In genomic region chr11:76385746-76386145, GRCm38 (mm10) we compare ENCODE assay signal across 21 mouse cellular contexts. TPM values are rescaled to one million over a fixed set of nuclear protein-coding genes. Genes with fewer than 3 reads are reported as not detected.
A peak's percentile ranks its signal among the peaks of the same experiment; 100 is the strongest.
DNase-seq lines count a peak whose midpoint lies in the region; ATAC-seq and TF ChIP-seq lines count a peak whose summit lies in the region.
"Had no signal": no experiment of that assay in that cellular context is flagged by ENCODE, and none has a peak within 500 bp of the region (broad histone marks: within the 10 kb centered on the region; RNA-seq: fewer than 3 reads in every experiment).

No protein-coding gene starts in this region.

- no peak for DNase-seq in forebrain, embryonic 10.5 days (ENCODE audit: extremely low spot score, low spot score)
- no peak for DNase-seq in forebrain, postnatal 0 days
- DNase-seq in retina, embryonic 14.5 days (ENCODE audit: low spot score), result peak; percentile 43
- DNase-seq in gastrocnemius, adult 18-20 months (ENCODE audit: low spot score), result no peak
- DNase-seq: adrenal gland, postnatal 36 days; cerebellum, postnatal 36 days; gastrocnemius, postnatal 14 days; heart, postnatal 4 days; kidney, adult 18-20 months; kidney, postnatal 36 days; layer of hippocampus, postnatal 36 days; liver, postnatal 0 days; lung, postnatal 4 days; thymus, postnatal 25 days had no signal

- peak overlapping the region; percentile 88 for H3K27ac ChIP-seq in forebrain, embryonic 10.5 days
- H3K27ac ChIP-seq in forebrain, postnatal 0 days (ENCODE audit: low read depth, low read length), result no peak overlapping the region
- H3K27ac ChIP-seq in midbrain, embryonic 12.5 days (replicated peaks), result peak overlapping the region; percentile 68; the same call in 1 of the 2 replicates
- H3K27ac ChIP-seq in midbrain, embryonic 15.5 days, result no peak overlapping the region
- peak overlapping the region; percentile 94 for H3K27ac ChIP-seq in forebrain, embryonic 12.5 days
- H3K27ac ChIP-seq in intestine, embryonic 15.5 days, result no peak overlapping the region

- H3K4me1 ChIP-seq in forebrain, embryonic 10.5 days, result peaks cover 92% of the 10 kb centered on the region
- H3K4me1 ChIP-seq in forebrain, postnatal 0 days (ENCODE audit: insufficient read depth), result no peaks in the 10 kb centered on the region
- peaks cover 55% of the 10 kb centered on the region for H3K4me1 ChIP-seq in midbrain, embryonic 12.5 days
- peaks cover 36% of the 10 kb centered on the region for H3K4me1 ChIP-seq in midbrain, embryonic 15.5 days
- peaks cover 60% of the 10 kb centered on the region for H3K4me1 ChIP-seq in forebrain, embryonic 12.5 days
- peaks cover 16% of the 10 kb centered on the region for H3K4me1 ChIP-seq in intestine, embryonic 15.5 days (replicated peaks)

- no peak overlapping the region for H3K9ac ChIP-seq in forebrain, postnatal 0 days
- no peak overlapping the region for H3K9ac ChIP-seq in midbrain, embryonic 12.5 days (replicated peaks)
- H3K9ac ChIP-seq in midbrain, embryonic 15.5 days, result no peak overlapping the region
- no peak overlapping the region for H3K9ac ChIP-seq in forebrain, embryonic 12.5 days
- no peak overlapping the region for H3K9ac ChIP-seq in intestine, embryonic 15.5 days
- H3K9ac ChIP-seq: heart, embryonic 12.5 days; liver, postnatal 0 days had no signal

- H3K4me2 ChIP-seq in forebrain, postnatal 0 days (ENCODE audit: low read depth), result no peak overlapping the region
- no peak overlapping the region for H3K4me2 ChIP-seq in midbrain, embryonic 12.5 days (replicated peaks)
- no peak overlapping the region for H3K4me2 ChIP-seq in midbrain, embryonic 15.5 days
- peak overlapping the region; percentile 22; the same call in 1 of the 2 replicates for H3K4me2 ChIP-seq in forebrain, embryonic 12.5 days
- no peak overlapping the region for H3K4me2 ChIP-seq in intestine, embryonic 15.5 days (replicated peaks)
- H3K4me2 ChIP-seq: heart, embryonic 12.5 days had no signal

- H3K4me3 ChIP-seq in forebrain, embryonic 10.5 days, result peak overlapping the region; percentile 25; the same call in 1 of the 2 replicates
- no peak overlapping the region for H3K4me3 ChIP-seq in forebrain, postnatal 0 days (ENCODE audit: low read depth, low read length)
- H3K4me3 ChIP-seq in midbrain, embryonic 12.5 days, result no peak overlapping the region
- no peak overlapping the region for H3K4me3 ChIP-seq in midbrain, embryonic 15.5 days
- no peak overlapping the region for H3K4me3 ChIP-seq in forebrain, embryonic 12.5 days (replicated peaks)
- no peak overlapping the region for H3K4me3 ChIP-seq in intestine, embryonic 15.5 days (replicated peaks)
- H3K4me3 ChIP-seq: erythroblast, embryonic 14.5 days; heart, embryonic 12.5 days had no signal

- WGBS in forebrain, embryonic 10.5 days, result 24% methylated on average over 3 of the region's 3 CpGs
- WGBS in forebrain, postnatal 0 days, result 23% methylated on average over 3 of the region's 3 CpGs
- WGBS in midbrain, embryonic 12.5 days, result 33% methylated on average over 3 of the region's 3 CpGs
- 32% methylated on average over 3 of the region's 3 CpGs for WGBS in midbrain, embryonic 15.5 days
- WGBS in forebrain, embryonic 12.5 days, result 13% methylated on average over 3 of the region's 3 CpGs
- WGBS in intestine, embryonic 15.5 days, result 53% methylated on average over 3 of the region's 3 CpGs

- ATAC-seq in forebrain, postnatal 0 days, result no peak
- ATAC-seq in midbrain, embryonic 12.5 days (ENCODE audit: low FRiP score, low read depth), result no peak
- ATAC-seq in midbrain, embryonic 15.5 days (replicated peaks), result no peak
- ATAC-seq in forebrain, embryonic 12.5 days (ENCODE audit: low FRiP score), result peak; percentile 47
- no peak for ATAC-seq in intestine, embryonic 15.5 days
- ATAC-seq: liver, postnatal 0 days had no signal

- no peaks in the 10 kb centered on the region for H3K27me3 ChIP-seq in forebrain, embryonic 10.5 days (ENCODE audit: poor library complexity, severe bottlenecking)
- no peaks in the 10 kb centered on the region for H3K27me3 ChIP-seq in forebrain, postnatal 0 days (ENCODE audit: insufficient read depth, low read length)
- no peaks in the 10 kb centered on the region for H3K27me3 ChIP-seq in midbrain, embryonic 12.5 days
- no peaks in the 10 kb centered on the region for H3K27me3 ChIP-seq in midbrain, embryonic 15.5 days (replicated peaks)
- no peaks in the 10 kb centered on the region for H3K27me3 ChIP-seq in forebrain, embryonic 12.5 days
- no peaks in the 10 kb centered on the region for H3K27me3 ChIP-seq in intestine, embryonic 15.5 days (replicated peaks)
- H3K27me3 ChIP-seq: heart, embryonic 12.5 days had no signal

- TF ChIP-seq CTCF in forebrain, postnatal 0 days (IDR thresholded peaks at IDR 0.05; ENCODE audit: low read depth), result no peak

- peaks cover 17% of the 10 kb centered on the region for H3K36me3 ChIP-seq in forebrain, embryonic 10.5 days (replicated peaks)
- no peaks in the 10 kb centered on the region for H3K36me3 ChIP-seq in forebrain, postnatal 0 days (ENCODE audit: insufficient read depth)
- H3K36me3 ChIP-seq in midbrain, embryonic 12.5 days, result 0 out of 2 replicates have a peak, but pooled peaks cover 1% of the 10 kb centered on the region
- no peaks in the 10 kb centered on the region for H3K36me3 ChIP-seq in midbrain, embryonic 15.5 days (replicated peaks)
- H3K36me3 ChIP-seq in forebrain, embryonic 12.5 days (replicated peaks), result peaks cover under 1% of the 10 kb centered on the region; the same call in 1 of the 2 replicates
- peaks cover 3% of the 10 kb centered on the region; the same call in 1 of the 2 replicates for H3K36me3 ChIP-seq in intestine, embryonic 15.5 days
- H3K36me3 ChIP-seq: G1E had no signal

- peaks cover 4% of the 10 kb centered on the region; the same call in 1 of the 2 replicates for H3K9me3 ChIP-seq in forebrain, embryonic 10.5 days
- H3K9me3 ChIP-seq in forebrain, postnatal 0 days (ENCODE audit: low read length), result no peaks in the 10 kb centered on the region
- no peaks in the 10 kb centered on the region for H3K9me3 ChIP-seq in midbrain, embryonic 12.5 days
- H3K9me3 ChIP-seq in midbrain, embryonic 15.5 days, result no peaks in the 10 kb centered on the region
- H3K9me3 ChIP-seq in forebrain, embryonic 12.5 days, result 0 out of 2 replicates have a peak, but pooled peaks cover 2% of the 10 kb centered on the region
- no peaks in the 10 kb centered on the region for H3K9me3 ChIP-seq in intestine, embryonic 15.5 days
- H3K9me3 ChIP-seq: G1E had no signal

RNA-seq across cellular contexts. Expression of gene Nxn, which starts 13.2 kb away (rescaled TPM):
- 55.4 and 62.3 TPM in 2 replicates for polyA plus RNA-seq in forebrain, embryonic 10.5 days (2016; fragmentation: Nextera tagmentation; extraction: Ambion mirVana)
- total RNA-seq in forebrain, postnatal 0 days (2014; rRNA removed), result 19.0 and 22.1 TPM in 2 replicates
- 10.7 and 12.7 TPM in 2 replicates for polyA plus RNA-seq in forebrain, postnatal 0 days (2015; fragmentation: Nextera tagmentation; extraction: Ambion mirVana)
- 56.9 and 69.4 TPM in 2 replicates for polyA plus RNA-seq in midbrain, embryonic 12.5 days (2016; fragmentation: Nextera tagmentation; extraction: Ambion mirVana)
- polyA plus RNA-seq in midbrain, embryonic 15.5 days (2015; fragmentation: Nextera tagmentation; extraction: Ambion mirVana), result 22.3 and 23.1 TPM in 2 replicates
- 48.4 and 58.6 TPM in 2 replicates for polyA plus RNA-seq in forebrain, embryonic 12.5 days (2016; fragmentation: Nextera tagmentation; extraction: Ambion mirVana)
- 31.1 and 31.2 TPM in 2 replicates for polyA plus RNA-seq in intestine, embryonic 15.5 days (2015; fragmentation: Nextera tagmentation; extraction: Ambion mirVana)
- total RNA-seq in gastrocnemius, adult 18-20 months (2021), result 10 to 100 TPM; 37.4 to 48.7 TPM

RNA-seq across cellular contexts. Expression of gene Timm22, which starts 21.0 kb away (rescaled TPM):
- polyA plus RNA-seq in forebrain, embryonic 10.5 days (2016; fragmentation: Nextera tagmentation; extraction: Ambion mirVana), result 127 and 128 TPM in 2 replicates
- total RNA-seq in forebrain, postnatal 0 days (2014; rRNA removed), result 48.6 and 56.6 TPM in 2 replicates
- polyA plus RNA-seq in forebrain, postnatal 0 days (2015; fragmentation: Nextera tagmentation; extraction: Ambion mirVana), result 93.2 and 98.2 TPM in 2 replicates
- 98.8 and 113 TPM in 2 replicates for polyA plus RNA-seq in midbrain, embryonic 12.5 days (2016; fragmentation: Nextera tagmentation; extraction: Ambion mirVana)
- 103 and 109 TPM in 2 replicates for polyA plus RNA-seq in midbrain, embryonic 15.5 days (2015; fragmentation: Nextera tagmentation; extraction: Ambion mirVana)
- polyA plus RNA-seq in forebrain, embryonic 12.5 days (2016; fragmentation: Nextera tagmentation; extraction: Ambion mirVana), result 103 and 109 TPM in 2 replicates
- 87.2 and 103 TPM in 2 replicates for polyA plus RNA-seq in intestine, embryonic 15.5 days (2015; fragmentation: Nextera tagmentation; extraction: Ambion mirVana)
- total RNA-seq in gastrocnemius, adult 18-20 months (2021), result 10 to 100 TPM; 32.5 to 41.9 TPM

Comparison
In these comparisons a context has a peak if more than half of its experiments do, and no peak if none do; other contexts are left out.
1. H3K27ac ChIP-seq: peak in forebrain, embryonic 10.5 days (single experiment), midbrain, embryonic 12.5 days (single experiment) and forebrain, embryonic 12.5 days (single experiment); none in forebrain, postnatal 0 days (single experiment), midbrain, embryonic 15.5 days (single experiment) and intestine, embryonic 15.5 days (single experiment).